Mouse (Mus musculus): ENCODE results near the gene Lrrc63.

GRCm38 (mm10) chr14:75179255-75179963, 48.7 kb upstream of the Lrrc63 start:
- TF ChIP-seq CTCF (IDR thresholded peaks at IDR 0.05; ENCODE audit: control insufficient read depth, insufficient read depth, insufficient replicate concordance, low read depth, low read length) (no peak), POLR2A (IDR thresholded peaks at IDR 0.05; ENCODE audit: control insufficient read depth, low read depth, low read length) (no peak)

All from testis, adult 2 months (tissue).